ENCODE assay signal across 9 mouse cellular contexts in genomic region chr7:31085171-31085570, GRCm38 (mm10). TPM values are rescaled to one million over a fixed set of nuclear protein-coding genes. Genes with fewer than 3 reads are reported as not detected.
DNase-seq lines count a peak whose midpoint lies in the region; ATAC-seq and TF ChIP-seq lines count a peak whose summit lies in the region.
"Had no signal": no experiment of that assay in that cellular context is flagged by ENCODE, and none has a peak within 500 bp of the region (broad histone marks: within the 10 kb centered on the region; RNA-seq: fewer than 3 reads in every experiment).

No protein-coding gene starts in this region.

- no peak for DNase-seq in forebrain, postnatal 0 days
- DNase-seq in retina, postnatal 1 day: peak; percentile 86
- DNase-seq in retina, embryonic 14.5 days (ENCODE audit: low spot score): no peak
- DNase-seq in heart, postnatal 25 days (ENCODE audit: low spot score): peak; percentile 55
- no peak for DNase-seq in lung, embryonic 14.5 days

- H3K9ac ChIP-seq in forebrain, postnatal 0 days: no peak overlapping the region
- H3K9ac ChIP-seq in forebrain, embryonic 13.5 days: no peak overlapping the region
- H3K9ac ChIP-seq in lung, embryonic 14.5 days: no peak overlapping the region
- H3K9ac ChIP-seq in midbrain, embryonic 16.5 days (ENCODE audit: low read depth, low read length): no peak overlapping the region

- 17% methylated on average over 3 of the region's 3 CpGs for WGBS in forebrain, postnatal 0 days
- 20% methylated on average over 3 of the region's 3 CpGs for WGBS in forebrain, embryonic 13.5 days
- 49% methylated on average over 3 of the region's 3 CpGs for WGBS in lung, embryonic 14.5 days
- whole genome bisulfite sequencing in midbrain, embryonic 16.5 days: 20% methylated on average over 3 of the region's 3 CpGs

- no peaks in the 10 kb centered on the region for H3K4me1 ChIP-seq in forebrain, postnatal 0 days (ENCODE audit: insufficient read depth)
- H3K4me1 ChIP-seq in forebrain, embryonic 13.5 days: 0 out of 2 replicates have a peak, but pooled peaks cover 7% of the 10 kb centered on the region
- no peaks in the 10 kb centered on the region for H3K4me1 ChIP-seq in lung, embryonic 14.5 days (ENCODE audit: insufficient read depth)
- no peaks in the 10 kb centered on the region for H3K4me1 ChIP-seq in midbrain, embryonic 16.5 days (ENCODE audit: control insufficient read depth, insufficient read depth, low read length)

- H3K4me2 ChIP-seq in forebrain, postnatal 0 days (ENCODE audit: low read depth): no peak overlapping the region
- H3K4me2 ChIP-seq in forebrain, embryonic 13.5 days: no peak overlapping the region
- no peak overlapping the region for H3K4me2 ChIP-seq in lung, embryonic 14.5 days
- no peak overlapping the region for H3K4me2 ChIP-seq in midbrain, embryonic 16.5 days (ENCODE audit: low read length)

- no peaks in the 10 kb centered on the region for H3K27me3 ChIP-seq in forebrain, postnatal 0 days (ENCODE audit: insufficient read depth, low read length)
- no peaks in the 10 kb centered on the region for H3K27me3 ChIP-seq in forebrain, embryonic 13.5 days
- H3K27me3 ChIP-seq in lung, embryonic 14.5 days (ENCODE audit: insufficient read depth, low read length): no peaks in the 10 kb centered on the region
- H3K27me3 ChIP-seq in midbrain, embryonic 16.5 days (ENCODE audit: control insufficient read depth, insufficient read depth, low read depth, low read length): no peaks in the 10 kb centered on the region

- ATAC-seq in forebrain, postnatal 0 days: peak; percentile 43; the same call in 1 of the 2 replicates
- ATAC-seq in forebrain, embryonic 13.5 days: no peak
- ATAC-seq in lung, embryonic 14.5 days (ENCODE audit: insufficient read depth): peak; percentile 29; the same call in 1 of the 2 replicates
- ATAC-seq in cerebellum, adult (ENCODE audit: insufficient number of reproducible peaks, low FRiP score, low TSS enrichment): no peak
- ATAC-seq in midbrain, embryonic 16.5 days: no peak

- H3K4me3 ChIP-seq in forebrain, postnatal 0 days (ENCODE audit: low read depth, low read length): no peak overlapping the region
- no peak overlapping the region for H3K4me3 ChIP-seq in forebrain, embryonic 13.5 days
- no peak overlapping the region for H3K4me3 ChIP-seq in lung, embryonic 14.5 days (ENCODE audit: low read depth, low read length)
- H3K4me3 ChIP-seq in midbrain, embryonic 16.5 days (ENCODE audit: low read depth, low read length): no peak overlapping the region

- H3K36me3 ChIP-seq in forebrain, postnatal 0 days (ENCODE audit: insufficient read depth): no peaks in the 10 kb centered on the region
- H3K36me3 ChIP-seq in forebrain, embryonic 13.5 days (ENCODE audit: poor library complexity, severe bottlenecking): no peaks in the 10 kb centered on the region
- H3K36me3 ChIP-seq in lung, embryonic 14.5 days (ENCODE audit: insufficient read depth): no peaks in the 10 kb centered on the region
- H3K36me3 ChIP-seq in midbrain, embryonic 16.5 days (ENCODE audit: control insufficient read depth, insufficient read depth, low read length): no peaks in the 10 kb centered on the region

- no peak for TF ChIP-seq CTCF in forebrain, postnatal 0 days (IDR thresholded peaks at IDR 0.05; ENCODE audit: low read depth)
- TF ChIP-seq CTCF in lung, embryonic 14.5 days (IDR thresholded peaks at IDR 0.05; ENCODE audit: low read depth): no peak

- H3K27ac ChIP-seq in forebrain, postnatal 0 days (ENCODE audit: low read depth, low read length): no peak overlapping the region
- H3K27ac ChIP-seq in forebrain, embryonic 13.5 days: no peak overlapping the region
- H3K27ac ChIP-seq in lung, embryonic 14.5 days (ENCODE audit: low read depth): peak overlapping the region; percentile 47
- H3K27ac ChIP-seq in midbrain, embryonic 16.5 days (ENCODE audit: low read length): no peak overlapping the region

- no peaks in the 10 kb centered on the region for H3K9me3 ChIP-seq in forebrain, postnatal 0 days (ENCODE audit: low read length)
- peaks cover 2% of the 10 kb centered on the region; the same call in 1 of the 2 replicates for H3K9me3 ChIP-seq in forebrain, embryonic 13.5 days (replicated peaks)
- no peaks in the 10 kb centered on the region for H3K9me3 ChIP-seq in lung, embryonic 14.5 days (ENCODE audit: low read depth, low read length)
- no peaks in the 10 kb centered on the region for H3K9me3 ChIP-seq in midbrain, embryonic 16.5 days (replicated peaks; ENCODE audit: control insufficient read depth, low read length, poor library complexity, severe bottlenecking)

- intact Hi-C loops in heart, postnatal 25 days (cut with DNase I): no loop called here

RNA-seq across cellular contexts. Expression of gene Fxyd3, which starts 8.7 kb away (rescaled TPM):
- total RNA-seq in forebrain, postnatal 0 days (2014; rRNA removed): not detected in 2 replicates
- not detected in 2 replicates for polyA plus RNA-seq in forebrain, postnatal 0 days (2015; fragmentation: Nextera tagmentation; extraction: Ambion mirVana)
- 0.08 TPM in 1 of 2 replicates, not detected in the other for polyA plus RNA-seq in forebrain, embryonic 13.5 days (2015; fragmentation: Nextera tagmentation; extraction: Ambion mirVana)
- 1 to 10 TPM; 3.1 to 3.8 TPM for total RNA-seq in heart, postnatal 25 days (2021)
- 30.7 and 34.0 TPM in 2 replicates for polyA plus RNA-seq in lung, embryonic 14.5 days (2014; fragmentation: Nextera tagmentation; extraction: Ambion mirVana)
- not detected in 2 replicates for polyA plus RNA-seq in midbrain, embryonic 16.5 days (2015; fragmentation: Nextera tagmentation; extraction: Ambion mirVana)

RNA-seq across cellular contexts. Expression of gene Lgi4, which starts 26.0 kb away (rescaled TPM):
- 1.1 and 1.6 TPM in 2 replicates for total RNA-seq in forebrain, postnatal 0 days (2014; rRNA removed)
- polyA plus RNA-seq in forebrain, postnatal 0 days (2015; fragmentation: Nextera tagmentation; extraction: Ambion mirVana): 0.68 and 0.98 TPM in 2 replicates
- polyA plus RNA-seq in forebrain, embryonic 13.5 days (2015; fragmentation: Nextera tagmentation; extraction: Ambion mirVana): 0.19 and 0.26 TPM in 2 replicates
- total RNA-seq in heart, postnatal 25 days (2021): 1 to 10 TPM; 2.6 to 4.8 TPM
- polyA plus RNA-seq in lung, embryonic 14.5 days (2014; fragmentation: Nextera tagmentation; extraction: Ambion mirVana): 0.13 and 0.38 TPM in 2 replicates
- 0.15 and 0.35 TPM in 2 replicates for polyA plus RNA-seq in midbrain, embryonic 16.5 days (2015; fragmentation: Nextera tagmentation; extraction: Ambion mirVana)

RNA-seq across cellular contexts. Expression of gene Fxyd1, which starts 28.2 kb away (rescaled TPM):
- 14.9 and 19.5 TPM in 2 replicates for total RNA-seq in forebrain, postnatal 0 days (2014; rRNA removed)
- 56.8 and 66.3 TPM in 2 replicates for polyA plus RNA-seq in forebrain, postnatal 0 days (2015; fragmentation: Nextera tagmentation; extraction: Ambion mirVana)
- 2.5 and 3.9 TPM in 2 replicates for polyA plus RNA-seq in forebrain, embryonic 13.5 days (2015; fragmentation: Nextera tagmentation; extraction: Ambion mirVana)
- 100 to 1,000 TPM; 861 to 862 TPM for total RNA-seq in heart, postnatal 25 days (2021)
- 51.4 and 56.6 TPM in 2 replicates for polyA plus RNA-seq in lung, embryonic 14.5 days (2014; fragmentation: Nextera tagmentation; extraction: Ambion mirVana)
- polyA plus RNA-seq in midbrain, embryonic 16.5 days (2015; fragmentation: Nextera tagmentation; extraction: Ambion mirVana): 11.2 and 17.3 TPM in 2 replicates
- total RNA-seq: ES-E14 had no signal

RNA-seq across cellular contexts. Expression of gene Hpn, which starts 29.9 kb away (rescaled TPM):
- 0.48 TPM in 1 of 2 replicates, not detected in the other for total RNA-seq in forebrain, postnatal 0 days (2014; rRNA removed)
- 0.19 and 0.61 TPM in 2 replicates for polyA plus RNA-seq in forebrain, postnatal 0 days (2015; fragmentation: Nextera tagmentation; extraction: Ambion mirVana)
- not detected in 2 replicates for polyA plus RNA-seq in forebrain, embryonic 13.5 days (2015; fragmentation: Nextera tagmentation; extraction: Ambion mirVana)
- 1 to 10 TPM; 2.1 to 3.4 TPM for total RNA-seq in heart, postnatal 25 days (2021)
- 9.9 and 10.8 TPM in 2 replicates for polyA plus RNA-seq in lung, embryonic 14.5 days (2014; fragmentation: Nextera tagmentation; extraction: Ambion mirVana)
- 0.21 TPM in 1 of 2 replicates, not detected in the other for polyA plus RNA-seq in midbrain, embryonic 16.5 days (2015; fragmentation: Nextera tagmentation; extraction: Ambion mirVana)

RNA-seq across cellular contexts. Expression of gene Fxyd7, which starts 33.9 kb away (rescaled TPM):
- total RNA-seq in forebrain, postnatal 0 days (2014; rRNA removed): 74.3 and 92.0 TPM in 2 replicates
- polyA plus RNA-seq in forebrain, postnatal 0 days (2015; fragmentation: Nextera tagmentation; extraction: Ambion mirVana): 167 and 231 TPM in 2 replicates
- 19.8 and 33.0 TPM in 2 replicates for polyA plus RNA-seq in forebrain, embryonic 13.5 days (2015; fragmentation: Nextera tagmentation; extraction: Ambion mirVana)
- 1 to 10 TPM in 1 of 2 experiments, under 1 TPM in 1; 0.70 to 1.3 TPM for total RNA-seq in heart, postnatal 25 days (2021)
- 9.1 and 9.8 TPM in 2 replicates for polyA plus RNA-seq in lung, embryonic 14.5 days (2014; fragmentation: Nextera tagmentation; extraction: Ambion mirVana)
- polyA plus RNA-seq in midbrain, embryonic 16.5 days (2015; fragmentation: Nextera tagmentation; extraction: Ambion mirVana): 188 and 270 TPM in 2 replicates
- total RNA-seq: ES-E14 had no signal

Comparison
In these comparisons a context has a peak if more than half of its experiments do, and no peak if none do; other contexts are left out.
1. ATAC-seq: peak in forebrain, postnatal 0 days (single experiment) and lung, embryonic 14.5 days (single experiment); none in forebrain, embryonic 13.5 days (single experiment), cerebellum, adult (single experiment) and midbrain, embryonic 16.5 days (single experiment).
2. DNase-seq: peak in retina, postnatal 1 day (single experiment) and heart, postnatal 25 days (single experiment); none in forebrain, postnatal 0 days (single experiment), retina, embryonic 14.5 days (single experiment) and lung, embryonic 14.5 days (single experiment).
3. RNA of gene Fxyd3, which starts 8.7 kb away (polyA plus RNA-seq): 30.7 to 34.0 TPM in lung, embryonic 14.5 days; not detected in forebrain, postnatal 0 days, 0.08 TPM in forebrain, embryonic 13.5 days and not detected in midbrain, embryonic 16.5 days; every median in the first group is over 10 times any median in the second.